Mouse (Mus musculus): ENCODE results near the gene Elk4.

DNA sequence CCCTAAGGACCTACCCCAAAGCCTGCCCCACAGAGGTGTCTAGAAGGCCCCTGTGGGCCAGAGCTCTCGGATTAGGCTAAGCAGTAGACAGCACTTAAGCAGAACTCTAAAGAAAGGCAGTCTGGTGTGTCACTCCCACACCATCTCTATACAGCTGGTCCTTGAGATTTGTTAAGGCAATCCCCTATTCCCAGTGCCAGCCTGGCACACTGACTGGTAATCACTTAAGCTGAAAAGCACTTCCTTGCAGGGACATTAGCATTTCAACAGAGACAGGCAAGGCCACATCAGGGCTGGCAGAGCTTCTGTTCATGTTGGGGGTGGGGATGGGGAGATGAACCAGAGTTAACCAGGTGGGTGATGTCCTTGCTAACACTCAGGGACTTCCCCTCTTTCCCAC, 57.6 kb downstream of the Elk4 start:
- no peak for TF ChIP-seq CTCF (IDR thresholded peaks at IDR 0.05; ENCODE audit: borderline replicate concordance, insufficient read depth, low read depth, low read length)
- no peak for TF ChIP-seq POLR2A (IDR thresholded peaks at IDR 0.05; ENCODE audit: borderline replicate concordance, insufficient read depth, low read length)

Measured in cerebellum, adult 2 months (tissue).